Mouse (Mus musculus): ENCODE data around the gene Vamp5. TPM values are rescaled to one million over a fixed set of nuclear protein-coding genes. Genes with fewer than 3 reads are reported as not detected.
A peak's percentile ranks its signal among the peaks of the same experiment; 100 is the strongest.

The Vamp5 gene
- polyA plus RNA-seq, 1 experiment from 2014 or later = 27.9 TPM

- WGBS = 44% methylated on average over 7 of the region's 7 CpGs
- no peaks in the 10 kb centered on the region for H3K27me3 ChIP-seq
- no peak overlapping the region for H3K4me3 ChIP-seq (replicated peaks)
- H3K4me2 ChIP-seq (replicated peaks) = no peak overlapping the region
- H3K36me3 ChIP-seq = peaks cover 11% of the 10 kb centered on the region
- H3K9ac ChIP-seq = no peak overlapping the region
- H3K9me3 ChIP-seq (replicated peaks) = no peaks in the 10 kb centered on the region
- no peak for ATAC-seq (ENCODE audit: insufficient number of reproducible peaks, low FRiP score, low TSS enrichment, low read depth)
- H3K27ac ChIP-seq (replicated peaks) = no peak overlapping the region
- peaks cover 17% of the 10 kb centered on the region for H3K4me1 ChIP-seq
Measured at GRCm38 (mm10) chr6:72364009-72364408, 16.3 kb downstream of the Vamp5 start.

- Histone ChIP-seq H3K36me3 (peaks cover 16% of the 10 kb centered on the region), H3K9ac (peak overlapping the region; percentile 64), H3K27ac (replicated peaks) (peak overlapping the region; percentile 91), H3K4me3 (replicated peaks) (peak overlapping the region; percentile 89), H3K9me3 (replicated peaks) (no peaks in the 10 kb centered on the region), H3K4me1 (peaks cover 21% of the 10 kb centered on the region), H3K27me3 (no peaks in the 10 kb centered on the region), H3K4me2 (replicated peaks) (peak overlapping the region; percentile 72)
- ATAC-seq (ENCODE audit: insufficient number of reproducible peaks, low FRiP score, low TSS enrichment, low read depth) = peak; percentile 99
- under 1% methylated on average over 42 of the region's 42 CpGs for WGBS
Measured at GRCm38 (mm10) chr6:72362132-72363028, 17.9 kb downstream of the Vamp5 start.

DNA sequence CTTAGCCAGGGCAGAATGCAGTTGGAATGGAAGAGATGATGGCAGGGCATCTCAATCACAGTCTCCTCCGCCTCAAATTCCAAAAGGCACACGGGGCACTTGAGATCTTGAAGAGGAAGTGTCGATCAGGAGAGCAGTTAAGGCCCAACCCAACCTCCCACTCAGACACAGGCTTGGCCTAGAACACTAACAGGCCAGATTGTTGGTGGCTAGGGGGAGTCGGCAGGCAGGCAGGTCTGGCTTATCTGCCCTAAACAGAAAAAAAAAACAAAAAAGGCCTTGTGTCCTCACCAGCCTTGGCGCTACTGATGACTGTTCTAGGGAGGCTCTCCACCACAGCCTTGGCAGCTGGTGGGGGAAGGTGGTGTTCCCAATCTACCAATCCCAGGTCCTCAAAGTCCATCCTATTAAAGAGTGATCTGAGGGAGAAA is 19.1 kb downstream of the Vamp5 start:
- ATAC-seq (ENCODE audit: insufficient number of reproducible peaks, low FRiP score, low TSS enrichment, low read depth) = no peak
- Histone ChIP-seq H3K4me3 (replicated peaks) (peak overlapping the region; percentile 89), H3K9ac (0 out of 2 replicates have a peak overlapping the region, but pooled peaks have one; percentile 64), H3K36me3 (peaks cover 16% of the 10 kb centered on the region), H3K9me3 (replicated peaks) (no peaks in the 10 kb centered on the region), H3K27me3 (no peaks in the 10 kb centered on the region), H3K27ac (replicated peaks) (no peak overlapping the region), H3K4me2 (replicated peaks) (peak overlapping the region; percentile 72), H3K4me1 (peaks cover 34% of the 10 kb centered on the region)
- WGBS = 58% methylated on average over 5 of the region's 5 CpGs

- Histone ChIP-seq H3K4me1 (peaks cover 38% of the 10 kb centered on the region), H3K4me3 (replicated peaks) (0 out of 2 replicates have a peak overlapping the region, but pooled peaks have one; percentile 7), H3K36me3 (peaks cover 16% of the 10 kb centered on the region), H3K4me2 (replicated peaks) (no peak overlapping the region), H3K27ac (replicated peaks) (no peak overlapping the region), H3K9ac (no peak overlapping the region), H3K9me3 (replicated peaks) (no peaks in the 10 kb centered on the region), H3K27me3 (no peaks in the 10 kb centered on the region)
- WGBS = 80% methylated on average over 7 of the region's 7 CpGs
- ATAC-seq (ENCODE audit: insufficient number of reproducible peaks, low FRiP score, low TSS enrichment, low read depth) = no peak
Measured at GRCm38 (mm10) chr6:72360599-72360935, 19.7 kb downstream of the Vamp5 start.

GRCm38 (mm10) chr6:72359891-72360598 is 20.2 kb downstream of the Vamp5 start:
- no peak overlapping the region for H3K4me2 ChIP-seq (replicated peaks)
- ATAC-seq (ENCODE audit: insufficient number of reproducible peaks, low FRiP score, low TSS enrichment, low read depth) = no peak
- H3K36me3 ChIP-seq = peaks cover 16% of the 10 kb centered on the region
- H3K4me3 ChIP-seq (replicated peaks) = no peak overlapping the region
- H3K27me3 ChIP-seq = no peaks in the 10 kb centered on the region
- H3K4me1 ChIP-seq = peaks cover 39% of the 10 kb centered on the region
- H3K9ac ChIP-seq = no peak overlapping the region
- whole genome bisulfite sequencing = 79% methylated on average over 11 of the region's 11 CpGs
- H3K27ac ChIP-seq (replicated peaks) = no peak overlapping the region
- no peaks in the 10 kb centered on the region for H3K9me3 ChIP-seq (replicated peaks)

- H3K9ac ChIP-seq = no peak overlapping the region
- no peak overlapping the region for H3K4me2 ChIP-seq (replicated peaks)
- H3K4me1 ChIP-seq = peaks cover 46% of the 10 kb centered on the region
- no peaks in the 10 kb centered on the region for H3K27me3 ChIP-seq
- ATAC-seq (ENCODE audit: insufficient number of reproducible peaks, low FRiP score, low TSS enrichment, low read depth) = no peak
- no peak overlapping the region for H3K4me3 ChIP-seq (replicated peaks)
- H3K27ac ChIP-seq (replicated peaks) = no peak overlapping the region
- WGBS = 69% methylated on average over 2 of the region's 2 CpGs
- peaks cover 16% of the 10 kb centered on the region for H3K36me3 ChIP-seq
- no peaks in the 10 kb centered on the region for H3K9me3 ChIP-seq (replicated peaks)
Measured at GRCm38 (mm10) chr6:72359343-72359742, 20.9 kb downstream of the Vamp5 start.

GRCm38 (mm10) chr6:72358086-72358764 is 22.0 kb downstream of the Vamp5 start:
- H3K9me3 ChIP-seq (replicated peaks) = no peaks in the 10 kb centered on the region

DNA sequence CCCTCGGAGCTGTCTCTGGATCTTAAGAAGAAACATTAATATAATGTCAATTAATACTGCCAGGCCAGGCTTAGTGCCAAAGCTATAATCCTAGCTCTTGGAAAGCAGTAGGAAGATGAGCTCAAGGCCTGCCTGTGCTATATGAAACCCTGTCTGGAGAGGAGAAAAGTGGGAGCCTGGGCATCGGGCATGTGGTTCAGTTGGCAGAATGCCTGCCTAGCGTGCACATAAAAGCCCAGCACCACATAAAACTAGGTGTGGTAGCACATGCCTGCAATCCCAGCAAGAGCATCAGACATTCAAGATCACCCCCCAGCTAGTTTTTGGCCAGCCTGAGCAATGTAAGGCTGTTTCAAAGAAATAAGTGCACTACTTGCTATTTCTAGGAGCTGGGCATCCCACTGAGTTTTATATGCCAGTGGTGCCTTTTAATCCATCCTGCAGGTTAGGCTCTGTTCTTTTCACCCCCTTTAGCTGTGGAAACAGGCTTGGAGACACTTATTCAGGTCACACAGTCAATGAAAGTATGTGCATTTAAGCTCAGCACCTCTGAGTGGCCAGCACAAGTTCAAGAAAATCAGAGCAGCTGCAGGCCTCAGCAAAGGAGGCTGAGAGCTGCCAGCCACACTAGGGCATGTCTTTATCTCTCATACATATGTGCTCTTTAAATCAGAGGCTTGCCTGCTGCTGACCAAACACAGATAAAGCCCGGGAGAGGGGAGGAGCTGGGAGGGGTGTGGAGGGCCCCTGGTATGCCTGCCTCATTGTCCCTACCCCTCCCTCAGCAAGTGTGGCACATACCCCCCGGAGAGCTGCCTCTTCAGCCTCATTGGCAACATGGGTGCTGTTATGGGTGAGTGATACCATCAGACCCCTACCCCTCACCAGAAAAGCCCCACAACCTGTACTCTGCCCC is 22.8 kb downstream of the Vamp5 start:
- H3K4me1 ChIP-seq = peaks cover 56% of the 10 kb centered on the region
- 62% methylated on average over 5 of the region's 5 CpGs for WGBS
- no peak overlapping the region for H3K27ac ChIP-seq (replicated peaks)

More at GRCm38 (mm10) chr6:72358086-72358764, 22.0 kb downstream of the Vamp5 start:
- Histone ChIP-seq H3K36me3 (peaks cover 16% of the 10 kb centered on the region), H3K4me3 (replicated peaks) (no peak overlapping the region), H3K4me1 (peaks cover 49% of the 10 kb centered on the region), H3K27ac (replicated peaks) (no peak overlapping the region), H3K9ac (no peak overlapping the region), H3K27me3 (no peaks in the 10 kb centered on the region), H3K4me2 (replicated peaks) (no peak overlapping the region)
- ATAC-seq (ENCODE audit: insufficient number of reproducible peaks, low FRiP score, low TSS enrichment, low read depth) = no peak
- WGBS = 77% methylated on average over 10 of the region's 10 CpGs

DNA sequence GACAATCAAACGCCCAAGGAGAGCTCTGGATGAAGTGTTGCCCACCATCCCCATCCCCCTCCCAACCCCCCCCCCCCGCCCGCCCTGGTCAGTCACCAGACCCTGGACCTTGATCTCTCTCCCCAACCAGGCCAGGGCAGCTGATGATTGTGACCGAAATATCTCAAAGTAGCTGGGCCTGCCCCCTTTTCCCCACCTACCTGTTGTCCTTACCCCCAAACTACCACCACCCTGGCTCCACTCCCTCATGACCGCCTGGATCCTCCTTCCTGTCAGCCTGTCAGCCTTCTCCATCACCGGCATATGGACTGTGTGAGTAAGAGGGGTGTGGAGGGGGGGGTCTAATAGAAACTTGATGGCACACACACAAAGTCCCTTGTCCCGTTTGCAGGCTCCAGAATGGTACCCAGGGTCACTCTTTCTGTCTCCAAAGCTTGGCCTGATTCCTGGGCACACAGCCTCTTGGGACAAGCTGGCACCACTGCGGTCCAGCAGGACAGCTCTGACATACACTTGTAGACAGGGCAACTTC is 24.2 kb downstream of the Vamp5 start:
- Histone ChIP-seq H3K4me2 (replicated peaks) (peak overlapping the region; percentile 92), H3K27me3 (no peaks in the 10 kb centered on the region), H3K27ac (replicated peaks) (no peak overlapping the region), H3K9ac (peak overlapping the region; percentile 43; the same call in 1 of the 2 replicates), H3K4me3 (replicated peaks) (peak overlapping the region; percentile 64), H3K4me1 (peaks cover 51% of the 10 kb centered on the region), H3K36me3 (peaks cover 19% of the 10 kb centered on the region), H3K9me3 (replicated peaks) (no peaks in the 10 kb centered on the region)
- ATAC-seq (ENCODE audit: insufficient number of reproducible peaks, low FRiP score, low TSS enrichment, low read depth) = no peak
- WGBS = 43% methylated on average over 8 of the region's 8 CpGs

More for the DNA sequence above, 22.8 kb downstream of the Vamp5 start:
- no peak for ATAC-seq (ENCODE audit: insufficient number of reproducible peaks, low FRiP score, low TSS enrichment, low read depth)
- Histone ChIP-seq H3K9me3 (replicated peaks) (no peaks in the 10 kb centered on the region), H3K4me3 (replicated peaks) (no peak overlapping the region), H3K9ac (no peak overlapping the region), H3K4me2 (replicated peaks) (no peak overlapping the region), H3K27me3 (no peaks in the 10 kb centered on the region), H3K36me3 (peaks cover 16% of the 10 kb centered on the region)
